Mouse (Mus musculus) thymus, adult 18-20 months (tissue): ENCODE data around the gene Tmprss11f.
"Not testable (repeated sequence)": the region's sequence is repeated elsewhere in the genome, so short reads cannot be mapped to it uniquely, and the experiment has no call there.

Source experiments
- DNase-seq, 2 experiments: peaks; one replicate each; pipeline ENCODE4 v3.0.0; 2022; ENCODE audit warnings: mixed read lengths in 2 of 2

The Tmprss11f gene

GRCm38 (mm10) chr5:86632324-86632723, at the start of gene Tmprss11f:
Gene Tmprss11f (minus strand): TSS chr5:86632424.
- no peak for DNase-seq

- no peak for DNase-seq
Observed at GRCm38 (mm10) chr5:86676262-86676661, 44.0 kb upstream of the Tmprss11f start, which contains the start of gene Tmprss11b. Gene Tmprss11b (minus strand): TSS chr5:86676362.

- not testable (repeated sequence) for DNase-seq
Observed at GRCm38 (mm10) chr5:86649185-86649584, 17.0 kb upstream of the Tmprss11f start.

- no peak for DNase-seq
Observed at GRCm38 (mm10) chr5:86640795-86641194, 8.6 kb upstream of the Tmprss11f start.

- DNase-seq: no peak
Observed at GRCm38 (mm10) chr5:86630700-86631099, 1.5 kb downstream of the Tmprss11f start.

- no peak for DNase-seq
Observed at GRCm38 (mm10) chr5:86621778-86622177, 10.4 kb downstream of the Tmprss11f start.

- no peak for DNase-seq
Observed at GRCm38 (mm10) chr5:86585896-86586295, 46.3 kb downstream of the Tmprss11f start.

GRCm38 (mm10) chr5:86582618-86583017, 49.6 kb downstream of the Tmprss11f start:
- DNase-seq: no peak

- DNase-seq: no peak
Observed at GRCm38 (mm10) chr5:86581998-86582397, 50.2 kb downstream of the Tmprss11f start.

- DNase-seq: not testable (repeated sequence)
Observed at GRCm38 (mm10) chr5:86578761-86579160, 53.5 kb downstream of the Tmprss11f start.

GRCm38 (mm10) chr5:86546693-86547092, 85.5 kb downstream of the Tmprss11f start:
- DNase-seq: no peak

- DNase-seq: no peak
Observed at GRCm38 (mm10) chr5:86540601-86541000, 91.6 kb downstream of the Tmprss11f start.

GRCm38 (mm10) chr5:86528725-86529124, 103.5 kb downstream of the Tmprss11f start:
- no peak for DNase-seq

GRCm38 (mm10) chr5:86518500-86518899, 113.7 kb downstream of the Tmprss11f start, which contains the start of gene Tmprss11g:
Gene Tmprss11g (minus strand): TSS chr5:86518600.
- DNase-seq: no peak

- no peak for DNase-seq
Observed at GRCm38 (mm10) chr5:86511538-86511937, 120.7 kb downstream of the Tmprss11f start.

GRCm38 (mm10) chr5:86493453-86493852, 138.8 kb downstream of the Tmprss11f start:
- DNase-seq: no peak

- no peak for DNase-seq
Observed at GRCm38 (mm10) chr5:86482562-86482961, 149.7 kb downstream of the Tmprss11f start.

GRCm38 (mm10) chr5:86482031-86482430, 150.2 kb downstream of the Tmprss11f start:
- no peak for DNase-seq

GRCm38 (mm10) chr5:86473859-86474258, 158.4 kb downstream of the Tmprss11f start:
- no peak for DNase-seq
